Mouse (Mus musculus) liver, postnatal 0 days (tissue): Measurements from ENCODE around the gene Akap7.

Experiments used
- CTCF ChIP-seq: sonication (generic); IDR thresholded peaks from 2 replicates; pipeline ENCODE4 v1.5.1; 2016; ENCODE audit warnings: antibody characterized with exemption, low read depth
- EP300 ChIP-seq: IDR thresholded peaks from 2 replicates; pipeline ENCODE4 v1.6.1; 2016; ENCODE audit warnings: antibody characterized with exemption, low read depth, mild to moderate bottlenecking

GRCm38 (mm10) chr10:25220754-25221153 lies 86.9 kb downstream of the Akap7 start:
- TF ChIP-seq CTCF (no peak), EP300 (no peak)
